Mouse (Mus musculus) heart, postnatal 0 days (tissue): ENCODE results near the gene Clnk.

Experiments used
- CTCF ChIP-seq: IDR thresholded peaks from 2 replicates; pipeline ENCODE4 v1.5.1; 2016; ENCODE audit warnings: antibody characterized with exemption, control low read depth, low read depth
- EP300 ChIP-seq: IDR thresholded peaks from 2 replicates; pipeline ENCODE4 v1.6.1; 2016; ENCODE audit warnings: antibody characterized with exemption, low read depth

DNA sequence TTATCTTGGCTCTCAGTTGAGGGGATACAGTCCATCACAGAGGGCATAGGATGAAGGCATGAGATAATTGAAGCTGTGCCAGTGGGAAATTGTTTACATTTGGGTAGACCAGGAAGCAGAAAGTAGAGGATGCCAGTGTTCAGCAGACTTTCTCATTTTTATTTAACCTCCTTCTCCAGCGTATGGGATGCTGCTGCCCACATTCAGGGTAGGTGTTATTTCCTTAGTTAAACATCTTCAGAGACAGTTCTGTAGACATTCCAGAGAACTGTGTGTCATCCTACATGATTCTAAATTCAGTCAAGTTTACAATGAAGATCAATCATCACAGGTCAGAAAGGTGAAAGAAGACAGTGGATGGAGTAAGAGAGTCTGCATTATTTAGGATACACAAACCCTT is 12.0 kb upstream of the Clnk start:
- TF ChIP-seq CTCF = no peak
- TF ChIP-seq EP300 = no peak
